Mouse (Mus musculus) cortical plate, adult 2 months (tissue): ENCODE data around the gene Mmgt1. TPM values are rescaled to one million over a fixed set of nuclear protein-coding genes. Genes with fewer than 3 reads are reported as not detected.

ENCODE experiments used
- H3K27ac ChIP-seq: fragments of 200-500 bp; 2 replicates; pipeline ENCODE4 v1.5.1; 2012; ENCODE audit warnings: low read length, control low read depth, inconsistent platforms; ENCODE audit not compliant: insufficient read depth
- H3K4me1 ChIP-seq: fragments of 200-500 bp; 2 replicates; pipeline ENCODE4 v1.6.1; 2011; ENCODE audit warnings: low read length; ENCODE audit not compliant: control insufficient read depth, insufficient read depth
- H3K4me3 ChIP-seq: fragments of 200-500 bp; 2 replicates; pipeline ENCODE4 v1.5.1; 2011; ENCODE audit warnings: mild to moderate bottlenecking, low read length, control low read depth; ENCODE audit not compliant: insufficient read depth
- CTCF ChIP-seq: fragments of 200-500 bp; IDR thresholded peaks from 2 replicates; pipeline ENCODE4 v1.5.1; 2011; ENCODE audit warnings: mild to moderate bottlenecking, control low read depth, low read length; ENCODE audit not compliant: insufficient read depth; ENCODE audit errors: extremely low read depth
- POLR2A ChIP-seq: fragments of 200-500 bp; IDR thresholded peaks from 2 replicates; pipeline ENCODE4 v1.6.1; 2011; ENCODE audit warnings: mild to moderate bottlenecking, low read length, control low read depth; ENCODE audit not compliant: insufficient read depth; ENCODE audit errors: extremely low read depth
- polyA plus RNA-seq: library from polyadenylated mRNA; depleted of rRNA; stranded (reverse); fragments of >200 nt; gene quantifications from 2 replicates; pipeline ENCODE4 v1.2.3, GENCODE M21; 2012; rRNA removed

Gene Mmgt1
- 21.1 and 22.5 TPM in 2 replicates for polyA plus RNA-seq

DNA sequence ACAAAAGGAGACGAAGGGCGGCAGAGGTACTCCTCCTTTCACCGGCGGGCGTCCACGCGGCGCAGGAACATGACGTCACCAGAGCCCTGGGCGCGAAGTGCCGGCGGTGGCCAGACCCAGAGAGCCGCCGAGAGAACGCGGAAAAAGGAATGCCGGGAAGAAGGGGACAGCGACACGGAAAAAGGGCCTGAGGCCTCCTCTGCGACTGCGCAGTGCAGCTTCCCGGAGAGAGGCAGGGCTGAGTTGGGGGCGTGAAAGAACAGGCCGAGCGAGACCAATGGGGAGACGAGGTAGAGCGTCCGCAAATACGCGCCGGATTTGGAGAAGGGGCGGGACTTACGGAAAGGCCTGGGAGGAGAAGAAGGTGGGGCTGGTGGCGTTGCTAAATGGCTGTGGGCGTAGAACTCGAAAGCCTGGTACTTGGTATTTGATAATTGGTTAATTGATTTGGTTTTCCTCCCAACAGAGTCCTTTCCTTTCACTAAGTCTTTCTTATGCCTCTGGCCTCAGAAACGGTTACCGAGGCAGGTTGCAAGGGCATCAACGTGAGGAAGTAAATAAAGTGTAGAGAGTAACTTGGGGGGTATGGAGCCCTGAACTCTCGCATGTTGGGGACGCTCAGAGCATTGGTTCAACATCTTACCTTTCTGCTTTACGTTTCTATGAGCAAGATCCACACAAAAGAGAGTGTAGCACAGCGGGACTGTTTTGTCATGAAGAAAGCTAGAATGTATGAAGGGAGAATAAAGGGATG is at the start of gene Mmgt1:
Gene Mmgt1, minus strand, starts transcription at position 183 of the 754 bp plus-strand sequence.
- no peak for TF ChIP-seq CTCF
- TF ChIP-seq POLR2A = peak; percentile 46; the same call in 1 of the 2 replicates
- Histone ChIP-seq H3K4me3 (peak within 1 kb of the TSS; percentile 85), H3K4me1 (no peaks in the 10 kb centered on the region), H3K27ac (no peak within 1 kb of the TSS)

DNA sequence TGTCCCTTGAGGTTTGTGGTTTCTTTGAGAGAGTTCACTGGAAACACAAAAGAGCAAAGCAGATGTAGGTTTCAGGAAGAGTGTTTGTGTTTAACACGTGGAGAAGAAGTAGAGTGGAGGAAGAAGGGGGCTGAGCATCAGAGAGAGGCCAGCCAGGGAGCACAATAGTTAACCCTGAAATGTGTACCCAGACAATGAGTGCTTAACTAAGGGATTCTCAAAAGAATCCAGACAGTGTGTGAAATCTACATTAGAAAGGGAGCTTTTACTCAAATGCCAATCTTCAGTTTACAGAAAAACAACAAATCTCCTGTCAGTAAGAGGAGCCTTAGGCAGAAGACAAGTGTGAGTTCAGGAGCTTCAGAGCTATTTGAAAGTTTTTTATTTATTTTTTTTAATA is 42.2 kb upstream of the Mmgt1 start:
- TF ChIP-seq POLR2A (no peak), CTCF (no peak)
- Histone ChIP-seq H3K4me1 (no peaks in the 10 kb centered on the region), H3K27ac (no peak overlapping the region), H3K4me3 (no peak overlapping the region)

DNA sequence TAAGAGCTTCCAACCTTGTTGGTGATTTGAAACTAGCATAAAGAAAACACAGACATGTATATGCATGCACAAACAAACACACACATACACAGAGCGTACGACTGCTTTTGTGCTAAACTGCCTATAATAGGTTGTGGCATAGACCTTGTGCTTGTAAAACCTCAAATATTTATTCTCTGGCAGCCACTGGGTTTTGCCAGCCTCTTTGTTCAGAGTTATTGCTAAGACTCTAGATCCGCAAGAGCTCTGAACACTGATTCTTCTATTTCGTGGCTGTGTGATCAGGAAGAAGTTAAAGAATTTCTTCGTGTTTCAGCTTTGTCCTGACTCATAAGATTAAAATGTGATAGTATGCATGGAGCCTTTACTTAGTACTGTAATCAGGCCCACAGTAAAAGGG is 38.3 kb upstream of the Mmgt1 start:
- H3K4me3 ChIP-seq = no peak overlapping the region
- no peak for TF ChIP-seq POLR2A
- no peak for TF ChIP-seq CTCF
- no peak overlapping the region for H3K27ac ChIP-seq
- H3K4me1 ChIP-seq = no peaks in the 10 kb centered on the region

DNA sequence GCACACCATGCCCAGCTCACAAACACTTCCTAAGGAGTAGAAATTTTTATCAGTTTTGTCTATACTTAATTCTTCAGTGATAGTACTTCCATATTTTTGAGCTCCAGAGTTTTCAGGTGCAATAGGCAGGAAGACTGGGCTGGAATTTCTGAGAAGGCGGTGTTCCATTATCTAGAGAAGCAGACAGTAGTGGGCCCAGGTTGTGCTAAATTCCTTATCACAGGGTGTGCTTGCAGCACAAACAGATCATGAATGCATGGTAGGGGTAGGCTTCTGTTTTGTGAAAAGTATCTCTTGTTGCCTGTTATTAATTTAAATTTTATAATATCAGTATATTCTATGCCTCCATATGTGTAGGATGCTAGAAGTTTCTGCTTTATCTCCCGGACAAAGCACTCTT is 17.4 kb upstream of the Mmgt1 start:
- H3K4me1 ChIP-seq = no peaks in the 10 kb centered on the region
- no peak for TF ChIP-seq CTCF
- H3K4me3 ChIP-seq = no peak overlapping the region
- H3K27ac ChIP-seq = no peak overlapping the region

DNA sequence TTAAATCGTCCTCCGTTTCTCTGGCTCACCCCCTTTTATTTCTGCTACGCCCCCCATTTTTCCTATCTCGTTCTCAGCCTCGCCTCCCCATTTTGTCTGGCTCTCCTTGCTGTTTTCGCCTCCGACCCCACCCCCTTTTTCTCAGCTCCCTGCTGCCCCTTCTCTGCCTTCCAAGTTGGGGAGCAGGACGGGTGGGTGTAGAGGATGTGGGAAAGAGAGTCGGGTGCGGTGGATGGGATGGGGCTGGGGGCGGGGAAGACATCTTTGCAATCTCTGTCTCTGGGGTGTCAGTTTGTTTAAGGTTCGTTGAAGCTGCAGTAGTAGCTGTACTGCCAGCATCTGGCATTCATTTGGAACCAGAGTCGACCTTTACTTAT is 12.4 kb upstream of the Mmgt1 start:
- no peaks in the 10 kb centered on the region for H3K4me1 ChIP-seq
- peak overlapping the region; percentile 99 for H3K4me3 ChIP-seq
- H3K27ac ChIP-seq = peak overlapping the region; percentile 40; the same call in 1 of the 2 replicates
- no peak for TF ChIP-seq CTCF
- TF ChIP-seq POLR2A = no peak

- TF ChIP-seq POLR2A = peak; percentile 20; the same call in 1 of the 2 replicates
- TF ChIP-seq CTCF = no peak
- Histone ChIP-seq H3K27ac (peak within 1 kb of the TSS; percentile 40; the same call in 1 of the 2 replicates), H3K4me3 (peak within 1 kb of the TSS; percentile 99), H3K4me1 (no peaks in the 10 kb centered on the region)
Measured at GRCm38 (mm10) chrX:56609623-56610317, 11.9 kb upstream of the Mmgt1 start, which contains the start of gene Slc9a6. Slc9a6 (plus strand) TSS chrX:56609757.

DNA sequence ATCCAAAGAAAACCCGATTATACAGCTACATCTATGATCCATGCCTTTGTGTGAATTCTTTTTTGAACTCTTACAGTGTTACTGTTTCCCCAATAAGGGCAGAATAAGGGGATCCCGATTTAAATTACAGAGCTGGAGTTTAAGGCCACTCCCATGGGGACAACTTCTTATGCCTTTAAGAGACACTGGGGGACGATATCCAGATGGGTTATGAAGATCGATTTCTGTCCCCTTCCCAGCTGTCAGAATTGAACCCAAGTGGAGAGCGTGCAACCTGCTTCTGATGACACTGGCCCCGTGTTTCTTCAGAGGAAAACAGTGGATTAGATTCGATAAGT is 11.4 kb upstream of the Mmgt1 start:
- no peaks in the 10 kb centered on the region for H3K4me1 ChIP-seq
- peak overlapping the region; percentile 99 for H3K4me3 ChIP-seq
- no peak overlapping the region for H3K27ac ChIP-seq
- no peak for TF ChIP-seq CTCF
- no peak for TF ChIP-seq POLR2A

DNA sequence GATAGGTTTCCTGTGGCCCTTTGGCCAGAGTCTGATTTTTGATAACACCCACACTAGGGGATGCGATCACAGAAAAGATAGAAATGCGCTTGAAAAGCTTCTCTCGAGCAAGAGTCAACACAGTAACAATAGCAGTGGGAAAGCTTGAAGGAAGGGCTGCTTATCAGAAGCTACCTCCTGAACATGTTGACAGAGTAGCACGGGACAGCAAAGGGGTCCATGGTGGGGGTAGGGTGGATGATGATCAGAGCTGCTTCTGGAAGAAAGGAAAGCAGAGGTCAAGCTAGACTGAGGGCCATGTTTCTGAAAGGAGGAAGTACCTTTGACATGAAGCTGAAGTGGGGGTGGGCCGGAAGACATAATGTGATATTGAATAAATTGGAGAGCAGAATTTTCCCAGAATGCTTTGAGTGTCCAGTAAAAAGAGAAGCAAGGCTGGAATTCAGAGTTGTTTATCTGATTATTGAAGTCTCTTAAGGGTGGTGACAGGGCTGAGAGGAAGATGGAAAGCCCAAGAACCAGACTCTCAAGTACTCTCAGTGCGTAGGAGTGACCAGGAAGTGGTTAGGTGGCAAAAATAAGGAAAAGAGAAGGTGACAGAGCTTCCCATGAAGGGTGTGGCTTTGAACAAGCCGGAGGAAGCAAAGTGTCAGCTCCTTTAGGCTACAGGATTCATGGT is 9.3 kb upstream of the Mmgt1 start:
- H3K27ac ChIP-seq = no peak overlapping the region
- H3K4me3 ChIP-seq = no peak overlapping the region
- H3K4me1 ChIP-seq = no peaks in the 10 kb centered on the region
- TF ChIP-seq POLR2A (no peak), CTCF (no peak)

GRCm38 (mm10) chrX:56606536-56606935 is 8.7 kb upstream of the Mmgt1 start:
- Histone ChIP-seq H3K4me3 (no peak overlapping the region), H3K27ac (no peak overlapping the region), H3K4me1 (no peaks in the 10 kb centered on the region)
- TF ChIP-seq POLR2A (no peak), CTCF (no peak)
